Mouse (Mus musculus) cerebral cortex, adult 2 months (tissue): ENCODE data around the gene Sla2.

Experiments used
- WGBS: fragments of 180-500 bp; shearing (Covaris S2); methylation state at CpG from one replicate; pipeline ENCODE4 v1.1.7; 2018; 5-methylcytosine and 5-hydroxymethylcytosine counted together

Sla2 gene

GRCm38 (mm10) chr2:156887017-156887416, at the start of gene Sla2:
Sla2 (minus strand) TSS chr2:156887192.
- 87% methylated on average over 6 of the region's 6 CpGs for WGBS

DNA sequence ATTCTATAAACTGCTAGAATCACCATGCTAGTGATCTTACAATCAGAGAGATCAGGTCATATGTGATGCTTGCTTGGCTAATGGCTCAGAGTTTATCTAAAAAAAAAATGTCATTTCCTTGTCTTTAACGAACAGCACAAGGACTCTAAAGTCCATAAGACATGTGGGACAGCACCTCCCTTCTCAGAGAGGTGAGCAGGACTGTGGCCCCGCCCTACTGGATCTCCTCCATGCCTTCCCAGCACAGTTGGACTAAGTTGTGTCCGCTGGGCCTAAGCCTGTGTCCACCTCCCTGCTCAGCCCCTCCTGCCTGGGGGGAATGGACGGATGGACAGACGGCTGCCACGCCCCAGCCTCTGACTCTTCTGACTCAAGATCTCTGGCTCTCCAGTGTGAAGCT, 48.0 kb upstream of the Sla2 start:
- WGBS, result 82% methylated on average over 6 of the region's 6 CpGs

DNA sequence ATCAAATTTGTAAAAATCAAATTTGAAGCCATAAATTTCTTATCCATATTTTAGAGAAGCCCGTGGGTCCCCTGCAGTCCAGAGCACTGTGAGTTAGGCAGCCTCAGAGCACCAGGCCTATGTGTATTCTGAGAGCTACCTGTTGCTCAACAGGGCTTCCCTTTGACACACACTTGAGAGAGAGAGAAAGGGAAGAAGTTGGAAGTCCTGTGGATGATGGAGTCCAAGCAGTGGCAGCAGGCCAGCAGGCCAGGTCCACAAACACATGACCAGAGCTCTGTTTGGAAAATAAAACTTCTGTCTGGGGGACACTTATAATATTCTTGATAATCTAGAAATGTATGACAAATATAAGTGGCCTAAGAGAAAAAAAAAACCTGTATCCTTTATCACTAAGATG, 46.4 kb upstream of the Sla2 start:
- WGBS, result 90% methylated on average over 1 of the region's 1 CpGs

DNA sequence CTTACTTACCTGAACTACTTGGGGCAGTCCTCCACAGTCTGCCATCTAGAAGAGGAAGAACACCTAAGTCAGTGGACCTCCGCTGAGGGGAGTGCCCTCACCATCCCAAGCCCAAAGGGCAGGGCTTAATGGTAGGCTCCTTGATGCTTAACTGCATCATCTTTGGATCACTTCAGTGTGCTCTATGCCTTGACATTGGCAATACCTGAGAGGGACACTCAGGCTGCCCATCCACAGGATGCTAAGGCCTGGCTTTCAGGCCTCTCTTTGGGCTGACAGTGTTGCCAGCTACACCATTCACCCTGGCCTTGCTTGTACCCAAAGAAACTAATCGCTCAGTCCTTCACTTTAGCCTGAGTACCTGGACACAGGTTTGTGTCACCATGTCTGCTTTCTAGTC, 44.4 kb upstream of the Sla2 start:
- WGBS, result 98% methylated on average over 2 of the region's 2 CpGs

GRCm38 (mm10) chr2:156930549-156930948, 43.6 kb upstream of the Sla2 start:
- 65% methylated on average over 6 of the region's 6 CpGs for WGBS

- 38% methylated on average over 11 of the region's 11 CpGs for WGBS
Observed at GRCm38 (mm10) chr2:156929519-156930120, 42.6 kb upstream of the Sla2 start.

DNA sequence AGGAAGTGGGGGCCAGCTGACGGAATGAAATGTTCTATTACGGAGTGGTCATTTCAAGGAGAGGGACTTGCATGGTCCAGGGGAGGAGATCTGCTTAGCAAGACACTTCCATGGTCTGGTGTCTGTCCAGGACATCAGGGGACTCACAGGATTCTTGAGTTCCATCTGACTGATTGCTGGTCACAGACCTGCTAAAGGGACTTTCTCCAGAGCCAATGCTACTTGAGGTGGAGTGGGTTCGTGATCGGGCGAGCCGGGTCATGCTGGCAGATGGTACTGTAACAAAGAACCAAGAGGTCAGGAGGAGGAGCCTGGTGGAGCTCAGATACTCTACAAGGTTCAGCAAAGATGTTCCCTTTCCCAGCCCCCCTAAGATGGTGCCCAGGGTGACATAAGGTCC, 41.6 kb upstream of the Sla2 start:
- 96% methylated on average over 6 of the region's 6 CpGs for WGBS

- WGBS, result 46% methylated on average over 6 of the region's 6 CpGs
Observed at GRCm38 (mm10) chr2:156927663-156928062, 40.7 kb upstream of the Sla2 start.

- WGBS, result 84% methylated on average over 3 of the region's 3 CpGs
Observed at GRCm38 (mm10) chr2:156925611-156926010, 38.6 kb upstream of the Sla2 start.

DNA sequence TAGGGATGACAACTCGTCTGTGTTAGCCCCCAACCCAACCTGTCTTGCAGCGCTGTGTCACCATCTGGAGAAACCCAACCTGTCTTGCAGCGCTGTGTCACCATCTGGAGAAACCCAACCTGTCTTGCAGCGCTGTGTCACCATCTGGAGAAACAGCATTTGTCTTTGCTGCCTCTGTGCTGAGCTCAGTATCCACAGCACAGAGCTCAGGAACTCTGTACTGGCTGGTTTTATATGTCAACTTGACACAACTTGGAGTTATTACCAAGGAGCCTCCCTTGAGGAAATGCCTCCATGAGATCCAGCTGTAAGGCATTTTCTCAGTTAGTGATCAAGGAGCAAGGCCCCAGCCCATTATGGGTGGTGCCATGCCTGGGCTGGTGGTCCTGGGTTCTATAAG, 38.1 kb upstream of the Sla2 start:
- 70% methylated on average over 4 of the region's 4 CpGs for WGBS

DNA sequence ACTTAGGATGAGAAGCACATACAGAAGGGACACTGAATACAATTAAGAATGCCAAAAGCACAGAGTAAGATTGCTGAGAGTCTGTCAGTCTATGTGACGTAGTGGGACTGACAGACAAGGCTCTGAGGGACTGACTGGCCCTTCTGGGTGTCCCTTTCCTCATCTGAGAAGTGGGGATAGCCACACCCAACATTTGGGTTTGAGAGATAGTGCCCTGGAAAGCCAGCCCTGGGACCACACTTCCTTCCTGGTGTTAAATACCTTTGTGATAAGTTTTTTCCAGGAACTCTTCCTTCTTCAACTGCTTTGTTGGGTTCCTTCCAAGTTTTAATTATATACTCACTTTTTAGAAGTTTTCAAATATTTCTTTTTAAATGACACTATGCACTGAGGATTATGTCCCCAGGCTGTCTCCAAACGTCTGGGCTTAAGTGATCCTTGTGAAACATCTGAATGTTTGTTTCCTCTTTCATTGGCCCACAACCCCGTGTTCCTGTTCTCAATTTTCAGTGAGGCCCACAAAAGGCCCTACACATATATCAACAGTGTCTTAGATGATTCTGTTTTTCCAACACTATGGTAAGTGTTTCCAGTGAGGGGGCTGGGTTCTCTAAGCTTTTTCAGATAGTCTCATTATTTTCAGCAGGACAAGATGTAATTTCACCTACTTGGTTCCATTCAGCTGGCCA, 37.4 kb upstream of the Sla2 start:
- WGBS, result 37% methylated on average over 3 of the region's 3 CpGs

DNA sequence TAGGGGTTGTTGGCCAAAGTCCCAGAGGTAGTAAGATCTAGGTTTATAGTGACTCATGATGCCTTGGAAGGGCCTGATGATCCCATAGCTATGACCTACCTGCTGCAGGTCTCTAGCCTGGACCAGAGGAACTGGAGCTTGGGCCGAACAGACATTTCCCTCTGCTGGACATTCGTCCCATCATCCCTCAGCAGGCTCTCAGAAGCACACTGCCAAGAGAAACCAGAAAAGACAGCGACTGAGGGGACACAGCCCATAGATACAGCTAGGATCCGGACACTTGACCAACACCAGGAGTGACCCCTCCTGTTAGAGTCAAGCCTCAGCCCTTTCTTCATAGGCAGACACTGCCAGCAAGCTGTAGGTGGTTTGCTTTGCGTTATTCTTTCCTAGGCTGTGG, 36.1 kb upstream of the Sla2 start:
- 80% methylated on average over 5 of the region's 5 CpGs for WGBS

DNA sequence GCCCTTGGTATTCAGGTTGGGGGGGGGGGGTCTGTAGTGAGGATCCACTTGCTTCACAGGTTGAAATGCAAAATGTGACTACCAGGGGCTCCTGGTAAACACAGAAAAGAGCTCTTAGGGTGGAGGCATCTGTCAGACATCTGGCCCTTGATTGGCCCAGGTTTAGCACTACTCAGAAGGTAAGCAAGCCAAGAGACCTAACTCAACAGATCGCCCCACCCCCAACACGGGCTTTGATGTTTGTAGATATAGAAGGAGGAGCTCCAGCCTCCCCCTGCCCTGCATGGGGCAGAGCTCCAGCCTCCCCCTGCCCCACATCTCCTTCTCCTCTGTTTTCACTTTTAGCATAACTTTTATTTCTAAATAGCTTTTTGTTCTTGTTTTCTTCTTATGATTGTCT, 32.8 kb upstream of the Sla2 start:
- 67% methylated on average over 2 of the region's 2 CpGs for WGBS

GRCm38 (mm10) chr2:156919191-156919590, 32.2 kb upstream of the Sla2 start:
- WGBS, result 90% methylated on average over 11 of the region's 11 CpGs

DNA sequence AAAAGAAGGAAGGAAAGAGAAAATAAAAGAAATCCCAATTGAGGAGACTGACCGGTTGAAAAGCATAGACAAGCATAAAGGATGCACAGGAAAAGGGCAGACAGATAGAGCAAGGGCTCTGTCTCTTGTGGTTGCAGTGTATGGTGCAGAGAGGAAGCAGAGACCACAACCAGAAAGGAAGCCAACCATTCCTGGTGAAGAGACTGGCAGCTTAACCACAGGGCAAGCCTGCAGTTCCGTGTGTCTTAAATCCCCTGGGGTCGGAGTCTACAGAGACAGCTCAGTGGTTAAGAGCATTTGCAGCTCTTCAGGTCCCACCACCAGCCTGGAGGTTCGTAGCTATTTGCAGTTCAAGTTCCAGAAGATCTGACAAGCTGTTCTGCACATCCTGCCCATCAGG, 31.6 kb upstream of the Sla2 start:
- 56% methylated on average over 4 of the region's 4 CpGs for WGBS

DNA sequence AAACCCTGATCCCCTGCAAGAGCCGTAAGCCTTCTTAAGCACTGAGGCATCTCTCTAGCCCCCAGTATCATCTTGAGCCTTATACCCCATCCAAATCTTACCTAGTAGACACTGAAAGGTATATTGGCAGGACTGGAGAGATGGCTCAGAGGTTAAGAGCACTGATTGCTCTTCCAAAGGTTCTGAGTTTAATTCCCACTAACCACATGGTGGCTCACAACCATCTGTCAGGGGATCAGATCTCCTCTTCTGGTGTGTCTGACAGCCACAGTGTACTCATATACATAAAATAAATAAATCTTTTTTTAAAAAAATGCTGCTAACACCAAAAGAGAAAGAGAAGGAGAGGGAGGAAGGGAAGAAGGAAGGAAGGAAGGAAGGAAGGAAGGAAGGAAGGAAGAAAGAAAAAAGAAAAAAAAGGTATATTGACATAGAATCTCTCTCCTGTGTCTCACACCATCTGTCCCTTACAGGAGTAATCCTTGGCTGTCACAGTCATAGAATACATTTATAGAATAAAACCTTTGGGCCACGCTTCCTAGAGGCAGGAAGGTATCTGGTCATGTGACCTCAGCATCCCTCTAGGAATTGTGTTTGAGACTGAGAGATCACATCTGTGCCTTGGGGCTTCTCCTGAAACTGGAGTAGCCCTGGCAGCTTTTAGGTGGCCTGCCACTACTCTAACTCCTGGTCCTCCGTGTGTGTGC, 29.6 kb upstream of the Sla2 start:
- 75% methylated on average over 3 of the region's 3 CpGs for WGBS

DNA sequence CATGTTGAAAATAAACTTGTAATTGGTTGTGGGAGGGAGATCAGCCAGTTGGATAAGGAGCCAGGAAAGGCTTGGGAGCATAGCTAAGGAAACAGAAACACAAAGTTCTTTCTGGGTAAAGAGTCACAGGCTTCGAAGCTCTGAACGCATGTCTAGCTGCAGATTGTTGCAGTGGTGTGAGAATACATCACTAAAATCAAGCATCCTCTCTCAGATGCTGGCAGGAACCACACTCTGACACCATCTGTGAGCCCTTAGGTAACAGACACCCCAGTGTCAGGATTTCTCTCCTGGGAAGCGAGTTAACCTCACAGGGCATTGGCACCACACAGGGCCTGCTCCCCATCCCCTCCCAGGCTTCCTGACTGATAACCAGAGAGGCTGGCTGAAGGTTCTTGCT, 28.6 kb upstream of the Sla2 start:
- WGBS, result 44% methylated on average over 3 of the region's 3 CpGs

DNA sequence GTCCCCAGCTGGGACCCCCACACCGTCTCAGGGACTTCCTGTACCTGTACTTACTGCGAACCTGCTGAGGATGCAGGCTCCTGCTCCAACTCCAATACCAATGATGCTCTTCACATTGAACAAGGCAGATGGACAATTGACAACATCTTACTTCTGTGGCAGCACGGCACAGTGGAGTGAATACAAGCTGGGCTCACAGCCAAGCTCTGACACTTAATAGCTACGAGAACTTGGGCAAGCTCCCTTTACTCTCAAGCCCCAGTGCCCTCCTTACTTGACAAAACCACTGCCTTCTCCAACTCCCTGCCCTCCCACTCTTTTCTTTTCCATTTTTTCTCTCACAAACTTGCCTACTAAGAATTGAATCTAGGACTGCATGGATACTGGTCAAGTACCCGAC, 26.2 kb upstream of the Sla2 start:
- 43% methylated on average over 5 of the region's 5 CpGs for WGBS

- 48% methylated on average over 4 of the region's 4 CpGs for WGBS
Observed at GRCm38 (mm10) chr2:156905931-156906330, 18.9 kb upstream of the Sla2 start.

DNA sequence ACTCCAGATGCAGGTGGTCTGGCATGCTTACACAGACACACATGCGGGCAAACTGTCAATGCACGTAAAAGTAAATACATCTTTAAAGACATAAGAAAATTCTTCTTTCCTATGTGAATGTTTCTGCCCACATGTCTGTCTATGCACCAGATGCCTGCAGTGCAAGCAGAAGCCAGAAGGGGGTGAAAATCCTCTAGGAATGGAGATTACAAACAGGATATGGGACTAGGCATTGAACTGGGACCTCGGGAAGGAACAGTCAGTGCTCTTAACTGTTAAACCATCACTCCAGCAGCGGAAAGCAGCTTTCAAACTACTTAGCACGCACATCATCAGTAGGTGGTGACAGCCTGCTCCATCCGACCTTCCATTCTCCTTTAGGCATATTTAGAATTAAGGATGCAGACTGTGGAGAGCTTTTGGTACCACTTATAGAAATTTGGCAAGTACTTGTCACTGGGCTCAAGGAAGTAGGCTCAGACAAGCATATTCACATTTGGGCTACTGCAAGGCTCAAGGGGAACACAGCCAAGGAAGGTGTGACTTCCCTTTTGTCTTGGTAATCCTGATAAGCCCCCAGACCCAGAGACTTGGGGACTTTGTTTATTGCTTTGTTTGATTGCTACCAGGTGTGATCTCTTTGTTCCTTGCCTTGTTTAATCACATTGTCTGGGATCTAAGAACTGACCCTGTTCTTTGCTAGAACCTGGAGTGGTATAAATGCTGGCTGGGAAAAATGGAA, 18.2 kb upstream of the Sla2 start:
- 20% methylated on average over 6 of the region's 6 CpGs for WGBS

- WGBS, result 61% methylated on average over 2 of the region's 2 CpGs
Observed at GRCm38 (mm10) chr2:156903367-156903766, 16.4 kb upstream of the Sla2 start.

- 69% methylated on average over 4 of the region's 4 CpGs for WGBS
Observed at GRCm38 (mm10) chr2:156902411-156902810, 15.4 kb upstream of the Sla2 start.
